Mouse (Mus musculus) erythroblast, embryonic 14.5 days (primary cell): ENCODE measurements at regions not wholly inside any gene's neighbourhood (a gene's known extent, or its start where the extent isn't known, plus 50 kb on each side); places are given as distances from the start of the nearest gene placed in this dataset.

ENCODE experiments used
- GATA1 ChIP-seq: IDR thresholded peaks from 2 replicates; pipeline ENCODE4 v1.6.1; 2012; ENCODE audit warnings: low read length, inconsistent platforms, mixed read lengths
- TAL1 ChIP-seq: IDR thresholded peaks from 3 replicates; pipeline ENCODE4 v1.6.1; 2012; ENCODE audit warnings: low read length, inconsistent platforms, mixed read lengths

DNA sequence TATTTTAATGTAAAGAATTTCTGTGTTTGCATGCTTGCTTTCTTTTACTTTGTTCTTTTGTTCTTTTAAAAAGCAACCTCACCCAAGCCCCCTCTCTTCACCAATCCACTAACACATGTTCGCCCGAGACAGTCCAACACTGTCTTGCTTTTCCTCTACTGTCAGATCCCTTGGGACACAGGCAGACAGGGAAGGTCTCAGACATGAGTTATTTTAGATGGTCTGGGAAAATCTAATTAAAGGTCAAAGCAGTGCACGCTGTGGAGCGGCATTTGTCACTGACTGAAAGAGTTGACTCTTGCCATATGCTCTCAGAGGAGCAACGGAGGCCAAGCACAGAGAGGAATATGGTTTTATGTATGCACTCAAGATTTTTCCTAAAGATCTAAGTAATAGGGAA, 279.6 kb downstream of the Gm11146 start:
- TF ChIP-seq TAL1 = no peak
- no peak for TF ChIP-seq GATA1
